Mouse (Mus musculus) CH12.LX (cell line): Measurements from ENCODE around the gene Spa17. TPM values are rescaled to one million over a fixed set of nuclear protein-coding genes. Genes with fewer than 3 reads are reported as not detected.

Experiments used
- DNase-seq: peaks from one replicate; pipeline ENCODE4 v3.0.0-alpha.2; 2013; ENCODE audit errors: extremely low read depth
- H3K27ac ChIP-seq: 2 replicates; pipeline ENCODE4 v1.5.1; 2012; ENCODE audit warnings: low read depth, mild to moderate bottlenecking, control low read depth, moderate library complexity; ENCODE audit not compliant: insufficient read depth
- H3K27me3 ChIP-seq: replicated peaks from 2 replicates; pipeline ENCODE3; 2012; ENCODE audit warnings: inconsistent platforms
- H3K36me3 ChIP-seq, 2 experiments: replicated peaks in 1 of 2; 2 replicates each; pipeline versions ENCODE3 to v1.6.1; 2012; ENCODE audit warnings: inconsistent platforms in 1 of 2, low read length in 1 of 2, mild to moderate bottlenecking in 1 of 2, mixed read lengths in 1 of 2, moderate library complexity in 1 of 2; ENCODE audit not compliant: control insufficient read depth in 1 of 2, insufficient read depth in 1 of 2
- H3K4me1 ChIP-seq, 2 experiments: 2 replicates each; pipeline ENCODE4 v1.6.1; 2012; ENCODE audit warnings: inconsistent platforms in 1 of 2, moderate library complexity in 1 of 2; ENCODE audit not compliant: insufficient read depth in 2 of 2, control insufficient read depth in 1 of 2
- H3K4me2 ChIP-seq: 2 replicates; pipeline ENCODE4 v1.6.1; 2012; ENCODE audit warnings: low read depth, mild to moderate bottlenecking, control low read depth; ENCODE audit not compliant: poor library complexity, insufficient read depth, severe bottlenecking
- H3K4me3 ChIP-seq, 3 experiments: fragments of 150-350 bp in 1 of 3; sonication (generic) in 1 of 3; replicated peaks in 1 of 3; 2 replicates each; pipeline versions ENCODE3 to v1.5.1; 2011 to 2012; ENCODE audit warnings: low read depth in 2 of 3, low read length in 2 of 3, mild to moderate bottlenecking in 2 of 3, moderate library complexity in 2 of 3, control low read depth in 1 of 3, improper control_type of control experiment in 1 of 3, inconsistent platforms in 1 of 3, mixed read lengths in 1 of 3; ENCODE audit not compliant: poor library complexity in 1 of 3
- H3K79me2 ChIP-seq: replicated peaks from 2 replicates; pipeline ENCODE4 v1.6.1; 2012; ENCODE audit warnings: mild to moderate bottlenecking, moderate library complexity; ENCODE audit not compliant: control insufficient read depth, poor library complexity, insufficient read depth, severe bottlenecking; ENCODE audit errors: extremely low read depth
- H3K9ac ChIP-seq: 2 replicates; pipeline ENCODE4 v1.6.1; 2012; ENCODE audit warnings: low read depth, mild to moderate bottlenecking, control low read depth, moderate library complexity; ENCODE audit not compliant: insufficient read depth
- H3K9me3 ChIP-seq: replicated peaks from 2 replicates; pipeline ENCODE3; 2012; ENCODE audit warnings: low read length, inconsistent platforms, mixed read lengths
- BHLHE40 ChIP-seq: IDR thresholded peaks from 2 replicates; pipeline ENCODE4 v1.6.1; 2011; ENCODE audit warnings: mild to moderate bottlenecking, low read depth, low read length, improper control_type of control experiment
- CTCF ChIP-seq, 2 experiments: IDR thresholded peaks in 1 of 2; conservative IDR thresholded peaks in 1 of 2; 2 replicates each; pipeline ENCODE4 v1.5.1; 2011 to 2012; ENCODE audit warnings: low read depth in 2 of 2, low read length in 2 of 2, improper control_type of control experiment in 1 of 2, inconsistent platforms in 1 of 2, mild to moderate bottlenecking in 1 of 2, moderate library complexity in 1 of 2
- E2F4 ChIP-seq: IDR thresholded peaks from 2 replicates; pipeline ENCODE4 v1.6.1; 2011; ENCODE audit warnings: low read depth, low read length, improper control_type of control experiment; ENCODE audit not compliant: insufficient replicate concordance
- ELF1 ChIP-seq: IDR thresholded peaks from 2 replicates; pipeline ENCODE4 v1.6.1; 2014; ENCODE audit warnings: low read depth, mild to moderate bottlenecking, inconsistent platforms, low read length, improper control_type of control experiment
- ETS1 ChIP-seq: conservative IDR thresholded peaks from 2 replicates; pipeline ENCODE4 v1.6.1; 2012; ENCODE audit warnings: low read depth, mild to moderate bottlenecking, inconsistent platforms, low read length, improper control_type of control experiment, moderate library complexity
- HCFC1 ChIP-seq: IDR thresholded peaks from 2 replicates; pipeline ENCODE4 v1.6.1; 2012; ENCODE audit warnings: low read depth, mild to moderate bottlenecking, inconsistent platforms, low read length, improper control_type of control experiment
- IRF4 ChIP-seq: IDR thresholded peaks from 2 replicates; pipeline ENCODE4 v1.6.1; 2014; ENCODE audit warnings: low read depth, mild to moderate bottlenecking, inconsistent platforms, low read length, improper control_type of control experiment
- MAX ChIP-seq: IDR thresholded peaks from 2 replicates; pipeline ENCODE4 v1.6.1; 2011; ENCODE audit warnings: low read length, improper control_type of control experiment
- MXI1 ChIP-seq: IDR thresholded peaks from 2 replicates; pipeline ENCODE4 v1.6.1; 2011; ENCODE audit warnings: mild to moderate bottlenecking, low read depth, low read length, improper control_type of control experiment
- MYC ChIP-seq: IDR thresholded peaks from 2 replicates; pipeline ENCODE4 v1.6.1; 2011; ENCODE audit warnings: low read depth, mild to moderate bottlenecking, improper control_type of control experiment, low read length
- NRF1 ChIP-seq: IDR thresholded peaks from 2 replicates; pipeline ENCODE4 v1.6.1; 2014; ENCODE audit warnings: low read depth, mild to moderate bottlenecking, inconsistent platforms, low read length, improper control_type of control experiment, moderate library complexity
- PAX5 ChIP-seq: IDR thresholded peaks from 2 replicates; pipeline ENCODE4 v1.6.1; 2012; ENCODE audit warnings: low read length, inconsistent platforms, mixed read lengths
- POLR2AphosphoS2 ChIP-seq: IDR thresholded peaks from 2 replicates; pipeline ENCODE4 v1.6.1; 2011; ENCODE audit warnings: low read depth, low read length, improper control_type of control experiment
- RAD21 ChIP-seq: IDR thresholded peaks from 2 replicates; pipeline ENCODE4 v1.6.1; 2011; ENCODE audit warnings: low read depth, mild to moderate bottlenecking, low read length, improper control_type of control experiment, moderate library complexity
- RCOR1 ChIP-seq: conservative IDR thresholded peaks from 2 replicates; pipeline ENCODE4 v1.6.1; 2012; ENCODE audit warnings: low read depth, mild to moderate bottlenecking, inconsistent platforms, low read length, improper control_type of control experiment
- SMC3 ChIP-seq: IDR thresholded peaks from 2 replicates; pipeline ENCODE4 v1.6.1; 2011; ENCODE audit warnings: low read depth, low read length, improper control_type of control experiment
- USF1 ChIP-seq: IDR thresholded peaks from 2 replicates; pipeline ENCODE4 v1.6.1; 2014; ENCODE audit warnings: low read depth, mild to moderate bottlenecking, inconsistent platforms, low read length, improper control_type of control experiment
- ZC3H11A ChIP-seq: IDR thresholded peaks from 2 replicates; pipeline ENCODE4 v1.6.1; 2012; ENCODE audit warnings: low read depth, mild to moderate bottlenecking, inconsistent platforms, low read length, improper control_type of control experiment
- dilution Hi-C: fragments of 300-500 bp; cut with MboI; formaldehyde crosslinking; loops from 2 replicates; pipeline ENCODE4 v1.14.3; 2020; ENCODE audit warnings: low sequenced_read_pairs; ENCODE audit not compliant: extremely low pct_unique_long_range_greater_than_20kb, extremely low pct_ligation_motif_present
- in situ Hi-C: fragments of 300-500 bp; cut with MboI; formaldehyde crosslinking; loops from 3 replicates; pipeline ENCODE4 v1.14.3; 2019; ENCODE audit warnings: low sequenced_read_pairs, low pct_ligation_motif_present, low pct_unique_long_range_greater_than_20kb, mixed read lengths
- polyA plus RNA-seq: library from polyadenylated mRNA; unstranded; fragments of >175 nt; gene quantifications from 2 replicates; pipeline ENCODE4 v1.2.1, GENCODE M21; 2012; ENCODE audit warnings: low read depth; ENCODE audit not compliant: insufficient read length
- total RNA-seq, 2 experiments: library from RNA; depleted of rRNA; stranded (reverse); fragments of 300-350 nt in 1 of 2; fragments of >200 nt in 1 of 2; gene quantifications; 2 replicates each; pipeline ENCODE4 v1.2.3; 2012 to 2014

Spa17 gene
- total and polyA plus RNA-seq, 3 experiments = 0.47 to 3.2 (median 1.4) TPM

- Histone ChIP-seq H3K79me2 (no peaks in the 10 kb centered on the region), H3K4me1 (peaks cover 0 to 23% of the 10 kb centered on the region in 2 experiments; a peak in 2 of 4 replicates), H3K9ac (no peak overlapping the region), H3K4me2 (no peak overlapping the region), H3K4me3 (no peak overlapping the region), H3K27ac (no peak overlapping the region), H3K9me3 (no peaks in the 10 kb centered on the region), H3K36me3 (peaks cover 0 to 4% of the 10 kb centered on the region in 2 experiments)
- in situ Hi-C loops (no loop called here), dilution Hi-C loops (no loop called here)
- peak; percentile 57 for DNase-seq
- TF ChIP-seq E2F4 (no peak), SMC3 (peak; percentile 93), RAD21 (peak; percentile 87), CTCF (conservative IDR thresholded peaks at IDR 0.05 in 1 of 2, IDR thresholded peaks at IDR 0.05 in 1 of 2; ENCODE audit: low read depth in 2 of 2, low read length in 2 of 2) (peak; percentile 52 to 87; a peak in 3 of 4 replicates), ZC3H11A (peak; percentile 53)
- TF ChIP-seq, all 38 proteins: peak for 4
- H3K27me3 ChIP-seq = no peaks in the 10 kb centered on the region
These were observed 3.2 kb upstream of the Spa17 start for GRCm38 (mm10) chr9:37616770-37617169.

- in situ Hi-C loops = no loop called here
- Histone ChIP-seq H3K9me3 (no peaks in the 10 kb centered on the region), H3K27ac (no peak overlapping the region), H3K36me3 (peaks cover 0 to 4% of the 10 kb centered on the region in 2 experiments), H3K79me2 (no peaks in the 10 kb centered on the region), H3K4me1 (peaks cover 0 to 13% of the 10 kb centered on the region in 2 experiments; a peak in 2 of 4 replicates), H3K4me3 (no peak overlapping the region), H3K9ac (no peak overlapping the region), H3K4me2 (no peak overlapping the region), H3K27me3 (no peaks in the 10 kb centered on the region)
- TF ChIP-seq PAX5 = no peak
- TF ChIP-seq USF1 = no peak
- TF ChIP-seq BHLHE40 = no peak
- no peak for TF ChIP-seq MYC
- no peak for TF ChIP-seq MAX
- no peak for TF ChIP-seq NRF1
- TF ChIP-seq MXI1 = no peak
- TF ChIP-seq POLR2AphosphoS2 = no peak
- TF ChIP-seq ELF1 = no peak
- TF ChIP-seq ETS1 = no peak
- TF ChIP-seq RCOR1 = no peak
- no peak for TF ChIP-seq IRF4
- no peak for TF ChIP-seq HCFC1
- DNase-seq = no peak
- dilution Hi-C loops = no loop called here
These were observed 1.7 kb upstream of the Spa17 start for GRCm38 (mm10) chr9:37615220-37615619.
